Mouse (Mus musculus): ENCODE results near the gene March6. TPM values are rescaled to one million over a fixed set of nuclear protein-coding genes. Genes with fewer than 3 reads are reported as not detected.

Gene March6
- polyA plus RNA-seq, 1 experiment = 42.2 TPM

DNA sequence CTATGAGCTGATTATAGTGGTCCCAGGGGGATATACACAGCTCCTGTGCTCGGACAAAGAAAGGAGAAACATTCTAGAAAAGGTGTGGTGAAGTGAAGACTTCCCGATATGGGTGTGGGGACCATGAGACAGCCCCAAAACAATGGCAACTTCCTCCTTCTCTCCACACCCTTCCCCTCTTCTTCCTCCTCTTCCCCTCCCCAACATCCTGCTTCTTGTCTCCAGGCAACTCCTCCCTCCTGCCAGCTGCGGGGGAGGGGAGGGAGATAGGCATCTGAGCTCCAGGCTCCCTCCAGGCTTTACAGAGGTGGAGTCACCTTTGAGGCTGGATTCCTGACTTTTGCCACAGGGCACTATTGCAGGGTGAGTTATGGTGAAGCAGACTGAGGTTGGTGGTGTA lies 117.9 kb downstream of the March6 start:
- H3K4me1 ChIP-seq (ENCODE audit: control insufficient read depth, insufficient read depth, low read length) = peaks cover 33% of the 10 kb centered on the region
- no peak for TF ChIP-seq CTCF (IDR thresholded peaks at IDR 0.05; ENCODE audit: low read depth, low read length)
- no peak for TF ChIP-seq POLR2A (IDR thresholded peaks at IDR 0.05; ENCODE audit: borderline replicate concordance, low read depth, low read length)
- no peak overlapping the region for H3K4me3 ChIP-seq (ENCODE audit: insufficient read depth, low read length)
- no peak overlapping the region for H3K27ac ChIP-seq (ENCODE audit: insufficient read depth, low read depth, low read length)

DNA sequence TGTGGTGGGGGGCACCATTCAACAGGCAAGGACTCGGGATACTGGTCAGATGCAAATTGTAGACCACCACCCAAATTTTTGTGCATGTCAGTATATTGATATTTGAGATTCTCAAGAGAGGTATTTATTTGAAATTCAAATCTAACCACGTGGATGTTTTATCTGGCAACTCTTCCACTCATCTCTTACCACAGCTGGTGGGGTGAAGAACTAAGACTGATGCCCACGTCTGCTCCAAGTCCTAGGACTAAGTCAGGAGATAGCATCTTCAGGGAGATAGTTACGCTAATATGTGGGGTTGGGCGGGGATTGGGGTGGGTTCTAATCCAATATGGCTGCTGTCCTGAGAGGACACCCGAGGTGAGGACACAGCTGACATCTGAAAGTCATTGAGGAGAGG lies 118.4 kb downstream of the March6 start:
- H3K4me3 ChIP-seq (ENCODE audit: insufficient read depth, low read length) = no peak overlapping the region
- peaks cover 30% of the 10 kb centered on the region for H3K4me1 ChIP-seq (ENCODE audit: control insufficient read depth, insufficient read depth, low read length)
- H3K27ac ChIP-seq (ENCODE audit: insufficient read depth, low read depth, low read length) = no peak overlapping the region
- TF ChIP-seq CTCF (IDR thresholded peaks at IDR 0.05; ENCODE audit: low read depth, low read length) (no peak), POLR2A (IDR thresholded peaks at IDR 0.05; ENCODE audit: borderline replicate concordance, low read depth, low read length) (no peak)

GRCm38 (mm10) chr15:31407490-31407889 lies 123.4 kb downstream of the March6 start:
- no peak for TF ChIP-seq POLR2A (IDR thresholded peaks at IDR 0.05; ENCODE audit: borderline replicate concordance, low read depth, low read length)
- TF ChIP-seq CTCF (IDR thresholded peaks at IDR 0.05; ENCODE audit: low read depth, low read length) = no peak
- Histone ChIP-seq H3K27ac (ENCODE audit: insufficient read depth, low read depth, low read length) (no peak overlapping the region), H3K4me3 (ENCODE audit: insufficient read depth, low read length) (no peak overlapping the region), H3K4me1 (ENCODE audit: control insufficient read depth, insufficient read depth, low read length) (peaks cover 15% of the 10 kb centered on the region)

DNA sequence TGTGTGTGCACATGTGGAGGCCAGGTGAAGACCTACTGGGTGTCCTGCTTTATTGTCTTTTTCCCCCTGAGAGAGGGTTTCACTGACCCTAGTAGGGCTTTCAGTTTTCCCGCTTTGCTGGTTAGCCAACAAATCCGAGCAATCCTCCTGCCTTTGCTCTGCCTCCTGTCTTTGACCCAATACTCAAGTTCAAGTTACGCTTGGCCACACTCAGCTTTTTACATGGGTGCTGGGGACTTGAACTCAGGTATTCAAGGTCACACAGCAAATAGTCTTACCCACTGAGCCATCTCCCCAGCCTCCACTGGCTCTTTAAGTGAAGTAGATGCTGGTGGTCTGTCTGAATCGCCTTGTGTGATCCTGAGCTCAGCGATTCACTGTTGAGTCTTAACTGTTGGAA lies 124.0 kb downstream of the March6 start:
- no peak overlapping the region for H3K4me3 ChIP-seq (ENCODE audit: insufficient read depth, low read length)
- TF ChIP-seq CTCF (IDR thresholded peaks at IDR 0.05; ENCODE audit: low read depth, low read length) (no peak), POLR2A (IDR thresholded peaks at IDR 0.05; ENCODE audit: borderline replicate concordance, low read depth, low read length) (no peak)
- no peak overlapping the region for H3K27ac ChIP-seq (ENCODE audit: insufficient read depth, low read depth, low read length)
- H3K4me1 ChIP-seq (ENCODE audit: control insufficient read depth, insufficient read depth, low read length) = peaks cover 15% of the 10 kb centered on the region

Other genes starting within 250 kb of the March6 start
- gene Ankrd33b, start 163.3 kb downstream of the March6 start, polyA plus RNA-seq (2012; ENCODE audit: insufficient read depth, insufficient read length, missing spikeins) = 7.8 and 9.5 TPM in 2 replicates
- 6.0 and 6.8 TPM in 2 replicates for gene Ropn1l, start 77.3 kb downstream of the March6 start, polyA plus RNA-seq (2012; ENCODE audit: insufficient read depth, insufficient read length, missing spikeins)
- 4.2 and 6.0 TPM in 2 replicates for gene Cmbl, start 34.3 kb upstream of the March6 start, polyA plus RNA-seq (2012; ENCODE audit: insufficient read depth, insufficient read length, missing spikeins)
- 135 and 148 TPM in 2 replicates for gene Cct5, start 70.8 kb upstream of the March6 start, polyA plus RNA-seq (2012; ENCODE audit: insufficient read depth, insufficient read length, missing spikeins)
- gene Fam173b, start 70.8 kb upstream of the March6 start, polyA plus RNA-seq (2012; ENCODE audit: insufficient read depth, insufficient read length, missing spikeins) = 14.4 and 17.3 TPM in 2 replicates